Mouse (Mus musculus): ENCODE measurements around the gene Marcks.

- TF ChIP-seq CTCF (IDR thresholded peaks at IDR 0.05; ENCODE audit: low read depth) (no peak), EP300 (optimal IDR thresholded peaks at IDR 0.05) (peak; percentile 33)
These were observed at the start of gene Marcks for GRCm38 (mm10) chr10:37138778-37139442.
